Mouse (Mus musculus): Measurements from ENCODE around the gene Nexn. TPM values are rescaled to one million over a fixed set of nuclear protein-coding genes. Genes with fewer than 3 reads are reported as not detected.

The Nexn gene
- polyA plus RNA-seq, 1 experiment = 0.38 TPM

GRCm38 (mm10) chr3:152191791-152192237 lies 74.3 kb downstream of the Nexn start:
- WGBS = 1% methylated on average over 6 of the region's 6 CpGs
- Histone ChIP-seq H3K27ac (ENCODE audit: insufficient read depth, low read depth, low read length) (peak overlapping the region; percentile 93), H3K27me3 (replicated peaks; ENCODE audit: control insufficient read depth, insufficient read depth, low read length) (no peaks in the 10 kb centered on the region), H3K4me3 (ENCODE audit: insufficient read depth, low read depth, low read length) (peak overlapping the region; percentile 37), H3K4me1 (ENCODE audit: control insufficient read depth, insufficient read depth, low read length) (peaks cover 14% of the 10 kb centered on the region), H3K36me3 (ENCODE audit: control insufficient read depth, insufficient read depth, low read length) (no peaks in the 10 kb centered on the region)
- peak; percentile 76 for DNase-seq
- peak; percentile 12; the same call in 1 of the 2 replicates for TF ChIP-seq CTCF (conservative IDR thresholded peaks at IDR 0.05; ENCODE audit: insufficient read depth, insufficient read length, low read depth, low read length)
- no peak for TF ChIP-seq POLR2A (IDR thresholded peaks at IDR 0.05; ENCODE audit: low read depth, low read length)

- H3K4me1 ChIP-seq (ENCODE audit: control insufficient read depth, insufficient read depth, low read length) = peaks cover 14% of the 10 kb centered on the region
- H3K4me3 ChIP-seq (ENCODE audit: insufficient read depth, low read depth, low read length) = peak overlapping the region; percentile 55
- H3K36me3 ChIP-seq (ENCODE audit: control insufficient read depth, insufficient read depth, low read length) = peaks cover 2% of the 10 kb centered on the region; the same call in 1 of the 2 replicates
- no peaks in the 10 kb centered on the region for H3K27me3 ChIP-seq (replicated peaks; ENCODE audit: control insufficient read depth, insufficient read depth, low read length)
- H3K27ac ChIP-seq (ENCODE audit: insufficient read depth, low read depth, low read length) = peak overlapping the region; percentile 90
- no peak for TF ChIP-seq CTCF (conservative IDR thresholded peaks at IDR 0.05; ENCODE audit: insufficient read depth, insufficient read length, low read depth, low read length)
- TF ChIP-seq POLR2A (IDR thresholded peaks at IDR 0.05; ENCODE audit: low read depth, low read length) = no peak
- DNase-seq = peak; percentile 19
- 44% methylated on average over 9 of the region's 9 CpGs for WGBS
Observed at GRCm38 (mm10) chr3:152190679-152191477, 75.3 kb downstream of the Nexn start.

DNA sequence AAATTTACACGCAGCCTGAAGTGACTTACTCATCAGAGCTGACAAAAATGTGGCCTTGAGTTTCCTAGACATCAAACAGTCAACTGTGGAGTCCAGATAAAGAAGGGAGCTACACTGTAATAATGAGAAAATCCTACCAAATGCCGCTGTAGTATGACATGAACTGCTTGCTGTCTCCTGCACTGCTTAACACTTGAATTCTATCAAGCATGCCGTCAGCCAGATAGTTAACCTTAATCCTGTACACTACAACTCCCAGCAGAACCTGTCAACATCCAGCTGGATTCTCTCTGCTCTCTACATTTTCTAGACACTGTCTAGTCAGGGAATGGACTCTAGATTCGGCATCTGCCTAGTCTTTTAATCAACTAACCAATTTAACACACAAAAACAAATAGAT lies 76.8 kb downstream of the Nexn start:
- peak; percentile 36 for DNase-seq
- no peak overlapping the region for H3K4me3 ChIP-seq (ENCODE audit: insufficient read depth, low read depth, low read length)

More for the DNA sequence above, 76.8 kb downstream of the Nexn start:
- 39% methylated on average over 4 of the region's 4 CpGs for WGBS
- Histone ChIP-seq H3K27ac (ENCODE audit: insufficient read depth, low read depth, low read length) (peak overlapping the region; percentile 86), H3K4me1 (ENCODE audit: control insufficient read depth, insufficient read depth, low read length) (peaks cover 14% of the 10 kb centered on the region), H3K27me3 (replicated peaks; ENCODE audit: control insufficient read depth, insufficient read depth, low read length) (no peaks in the 10 kb centered on the region), H3K36me3 (ENCODE audit: control insufficient read depth, insufficient read depth, low read length) (peaks cover 6% of the 10 kb centered on the region)
- TF ChIP-seq CTCF (conservative IDR thresholded peaks at IDR 0.05; ENCODE audit: insufficient read depth, insufficient read length, low read depth, low read length) (no peak), POLR2A (IDR thresholded peaks at IDR 0.05; ENCODE audit: low read depth, low read length) (no peak)

Other genes with a start within 250 kb of the Nexn start
- gene Gipc2, start 100.1 kb downstream of the Nexn start, polyA plus RNA-seq (2012; rRNA removed) = 109 and 146 TPM in 2 replicates
- 5.5 and 9.8 TPM in 2 replicates for gene Dnajb4, start 56.0 kb downstream of the Nexn start, polyA plus RNA-seq (2012; rRNA removed)
- gene Fubp1, start 55.9 kb downstream of the Nexn start, polyA plus RNA-seq (2012; rRNA removed) = 40.8 and 49.0 TPM in 2 replicates
- 10.1 and 10.6 TPM in 2 replicates for gene Miga1, start 74.1 kb upstream of the Nexn start, polyA plus RNA-seq (2012; rRNA removed)
- 21.0 and 23.7 TPM in 2 replicates for gene Usp33, start 80.1 kb upstream of the Nexn start, polyA plus RNA-seq (2012; rRNA removed)
- 19.1 and 19.5 TPM in 2 replicates for gene Zzz3, start 129.1 kb upstream of the Nexn start, polyA plus RNA-seq (2012; rRNA removed)

Measured in kidney, adult 2 months (tissue).